Mouse (Mus musculus) adrenal gland (tissue): ENCODE data around the gene Mcm2.

Experiments used
- intact Hi-C: fragments of 180-260 bp; cut with DNase I; formaldehyde crosslinking; loops from one replicate; pipeline ENCODE4 v1.15.1; 2025
- long read RNA-seq, 2 experiments: library from polyadenylated mRNA; unstranded; transcript quantifications; one replicate each; pipeline ENCODE4 v2.0.0; 2020; ENCODE audit warnings: borderline replicate concordance in 1 of 2; ENCODE audit not compliant: insufficient replicate concordance in 1 of 2

The Mcm2 gene
- long read RNA-seq, experiment 1, transcript Mcm2-201 (16 exons, 3,371 nt): major isoform, 13 of 29 reads
- long read RNA-seq, experiment 1, partial matches to known transcripts: 11 of 29 reads
- long read RNA-seq, experiment 1, other reads (novel, unspliced or antisense): 5 of 29 reads
- long read RNA-seq, experiment 2, transcript Mcm2-201 (16 exons, 3,371 nt): major isoform, 27 of 34 reads
- long read RNA-seq, experiment 2, partial matches to known transcripts: 5 of 34 reads
- long read RNA-seq, experiment 2, other reads (novel, unspliced or antisense): 2 of 34 reads

DNA sequence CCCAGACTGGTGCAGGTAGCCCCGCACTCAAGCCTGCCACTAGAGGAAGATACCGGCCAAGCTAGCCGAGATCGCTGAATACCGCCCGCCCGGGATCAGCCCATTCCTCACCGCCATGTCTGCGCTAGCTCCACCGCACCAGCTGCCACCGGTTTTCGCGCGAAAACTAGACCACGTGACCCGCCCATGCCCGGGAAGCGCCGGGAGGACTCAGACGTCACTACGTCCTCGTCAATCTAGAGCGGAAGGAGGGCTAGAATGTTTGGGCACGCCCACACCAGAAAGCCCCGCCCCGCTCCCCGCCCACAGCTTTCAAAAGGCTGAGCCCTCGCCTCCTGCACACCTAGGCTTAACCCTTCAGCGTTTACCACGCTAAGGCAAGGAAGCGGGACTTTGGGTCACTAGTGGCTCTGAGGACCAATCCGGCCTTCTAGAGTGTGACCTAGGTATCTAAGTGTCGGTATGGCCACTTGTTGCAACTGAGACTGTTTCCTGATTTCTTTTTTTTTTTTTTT, at the start of gene Mcm2:
Mcm2 (minus strand) TSS at position 247 of the 515 bp plus-strand sequence.
- intact Hi-C loops: no loop called here

GRCm38 (mm10) chr6:88947771-88948170, 49.2 kb upstream of the Mcm2 start:
- intact Hi-C loops: no loop called here

- intact Hi-C loops: no loop called here
Observed at GRCm38 (mm10) chr6:88946442-88946841, 47.9 kb upstream of the Mcm2 start.

DNA sequence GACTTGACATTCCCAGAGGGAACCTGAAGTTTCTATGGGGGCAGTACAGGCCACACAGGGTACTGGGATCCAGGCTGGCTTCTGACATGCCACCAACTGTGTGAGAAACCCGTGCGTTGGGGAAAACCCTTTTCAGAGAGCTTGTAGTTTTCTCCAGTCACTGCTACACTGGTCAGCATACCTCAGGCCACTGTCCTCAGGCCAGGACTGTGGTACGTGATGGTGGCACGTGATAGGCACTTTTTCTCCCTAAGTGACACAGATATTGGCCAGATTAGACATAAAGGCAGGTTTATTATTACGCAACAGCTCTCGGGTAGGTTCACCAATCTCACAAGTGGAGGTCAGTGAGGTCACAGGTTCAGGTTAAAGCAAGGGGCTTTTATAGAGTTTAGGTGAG, 45.1 kb upstream of the Mcm2 start:
- intact Hi-C loops: no loop called here

GRCm38 (mm10) chr6:88942595-88942994, 44.0 kb upstream of the Mcm2 start:
- intact Hi-C loops: no loop called here

- intact Hi-C loops: no loop called here
Observed at GRCm38 (mm10) chr6:88941628-88942027, 43.0 kb upstream of the Mcm2 start.

GRCm38 (mm10) chr6:88940090-88940916, 41.7 kb upstream of the Mcm2 start:
- intact Hi-C loops: no loop called here

GRCm38 (mm10) chr6:88939281-88940089, 40.9 kb upstream of the Mcm2 start:
- intact Hi-C loops: loop anchor here (5.0 kb wide), 1 partner anchor 693 kb away; no protein-coding TSS in a partner anchor

- intact Hi-C loops: loop anchor here (5.0 kb wide), 1 partner anchor 694 kb away; no protein-coding TSS in a partner anchor
Observed at GRCm38 (mm10) chr6:88938664-88939055, 40.1 kb upstream of the Mcm2 start.

GRCm38 (mm10) chr6:88937971-88938663, 39.5 kb upstream of the Mcm2 start:
- intact Hi-C loops: loop anchor here (5.0 kb wide), 1 partner anchor 694 kb away; no protein-coding TSS in a partner anchor

- intact Hi-C loops: loop anchor here (5.0 kb wide), 1 partner anchor 695 kb away; no protein-coding TSS in a partner anchor
Observed at GRCm38 (mm10) chr6:88937214-88937549, 38.6 kb upstream of the Mcm2 start.

GRCm38 (mm10) chr6:88936342-88937213, 38.0 kb upstream of the Mcm2 start:
- intact Hi-C loops: loop anchor here (5.0 kb wide), 1 partner anchor 696 kb away; no protein-coding TSS in a partner anchor

GRCm38 (mm10) chr6:88935735-88936276, 37.2 kb upstream of the Mcm2 start:
- intact Hi-C loops: loop anchor here (5.0 kb wide), 1 partner anchor 696 kb away; no protein-coding TSS in a partner anchor

DNA sequence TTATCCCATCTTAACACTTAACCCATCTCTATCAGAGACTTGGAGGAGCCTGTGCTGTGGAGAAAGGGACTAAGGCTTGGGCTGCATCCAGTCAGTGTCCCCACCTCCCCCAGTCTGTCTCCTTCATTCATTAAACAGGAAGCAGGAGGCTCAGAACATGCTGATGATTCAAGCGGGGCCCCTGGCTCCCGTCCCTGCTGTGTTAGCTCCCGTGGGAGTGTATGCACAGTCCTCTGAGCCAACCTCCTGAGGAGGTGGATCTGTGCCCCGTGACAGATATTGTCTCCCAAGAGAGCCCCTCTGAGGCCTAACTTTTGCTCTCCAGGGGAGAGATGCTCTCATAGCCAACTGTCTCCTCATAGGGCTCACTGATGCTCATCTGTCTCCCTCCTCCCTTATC, 36.2 kb upstream of the Mcm2 start:
- intact Hi-C loops: loop anchor here (5.0 kb wide), 1 partner anchor 697 kb away; no protein-coding TSS in a partner anchor

DNA sequence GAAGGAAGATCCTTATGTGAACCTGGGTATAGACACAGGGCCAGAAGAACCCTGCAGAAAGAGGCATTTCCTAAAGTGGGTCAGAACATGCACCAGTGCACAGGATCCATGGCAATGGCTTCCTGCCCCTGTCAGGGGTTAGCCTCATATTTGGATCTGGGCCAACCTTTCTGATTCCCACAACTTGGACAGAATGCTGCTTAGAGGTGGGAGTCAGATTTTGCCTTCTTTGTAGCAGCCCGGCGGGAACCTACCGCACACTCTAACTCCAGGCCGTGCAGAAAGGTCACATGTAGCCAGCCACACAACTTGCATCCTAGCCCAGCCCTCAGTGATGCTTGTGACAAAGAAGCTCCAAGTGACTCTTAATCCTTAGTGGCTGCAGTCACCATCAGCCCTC, 35.6 kb upstream of the Mcm2 start:
- intact Hi-C loops: no loop called here

DNA sequence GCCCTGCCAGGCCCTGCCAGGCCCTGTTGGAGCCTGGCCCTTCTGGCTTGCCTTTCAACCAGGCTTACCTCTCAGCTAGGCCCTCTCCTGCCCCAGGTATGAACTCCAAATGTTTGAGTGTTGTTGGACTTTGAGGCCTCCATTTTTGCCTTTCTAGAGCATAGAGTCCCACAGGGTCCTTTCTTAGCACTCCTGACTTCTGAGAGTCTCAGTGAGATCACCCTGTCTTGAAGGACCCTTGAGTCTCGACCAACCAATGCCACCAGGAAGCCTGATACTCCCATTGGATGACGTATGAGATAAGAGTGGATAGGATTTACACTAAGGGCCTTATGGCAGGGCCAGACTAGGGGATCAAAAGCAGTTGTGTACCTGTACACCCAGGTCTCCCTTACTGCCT, 32.9 kb upstream of the Mcm2 start:
- intact Hi-C loops: no loop called here

GRCm38 (mm10) chr6:88930049-88930448, 31.5 kb upstream of the Mcm2 start:
- intact Hi-C loops: no loop called here

- intact Hi-C loops: loop anchor here (5.0 kb wide), 2 partner anchors 433 to 623 kb away; partner anchors contain the start of gene Plxna1
Observed at GRCm38 (mm10) chr6:88929451-88929850, 30.9 kb upstream of the Mcm2 start.

DNA sequence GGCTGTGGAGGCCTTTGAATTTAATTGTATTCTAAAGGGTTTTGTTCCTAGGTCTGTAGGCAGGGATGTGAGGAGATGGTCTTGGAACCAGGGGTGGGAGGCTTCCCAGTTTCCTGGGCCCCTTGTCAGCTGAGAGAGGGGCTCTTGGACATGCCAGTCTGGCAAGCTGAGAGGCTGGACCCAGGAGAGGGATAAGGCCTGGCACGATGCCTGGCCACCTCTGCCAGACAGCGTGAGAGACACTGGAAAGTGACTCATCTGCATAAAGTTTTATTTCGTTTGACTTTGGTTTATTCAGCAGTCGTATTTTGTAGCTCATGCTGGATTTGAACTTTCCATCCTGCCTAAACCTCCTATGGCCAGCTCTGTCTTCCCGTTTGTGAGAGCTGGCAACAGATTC, 30.0 kb upstream of the Mcm2 start:
- intact Hi-C loops: loop anchor here (5.0 kb wide), 2 partner anchors 434 to 624 kb away; partner anchors contain the start of gene Plxna1
